Mouse (Mus musculus) cerebral cortex, adult 2 months (tissue): Measurements from ENCODE around the gene Fam162b.

Experiments used
- WGBS: fragments of 180-500 bp; shearing (Covaris S2); methylation state at CpG from one replicate; pipeline ENCODE4 v1.1.7; 2018; 5-methylcytosine and 5-hydroxymethylcytosine counted together

Fam162b gene

DNA sequence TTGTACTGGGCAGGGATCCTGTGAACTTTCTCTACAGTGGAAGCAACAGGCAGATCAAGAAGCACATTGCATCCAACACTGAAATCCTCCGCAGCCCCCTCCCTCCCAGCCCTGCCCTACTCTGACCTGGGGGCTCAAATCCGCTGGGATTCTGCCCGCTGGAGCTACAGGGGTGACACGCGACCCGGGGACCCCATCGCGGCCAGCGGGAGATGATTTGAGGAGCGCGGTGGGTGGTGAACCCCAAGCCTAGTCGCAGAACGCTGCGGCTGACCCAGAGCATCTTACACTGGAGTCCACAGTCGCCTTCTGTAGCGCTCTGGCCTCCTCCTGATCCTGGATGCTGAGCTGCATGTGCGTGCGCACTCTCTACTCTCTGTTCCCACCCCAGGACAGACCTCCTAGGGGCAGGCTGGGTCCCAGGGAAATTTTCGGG, at the start of gene Fam162b:
TSS of gene Fam162b (minus strand) at position 379 of the 436 bp plus-strand sequence.
- WGBS: 11% methylated on average over 19 of the region's 19 CpGs

DNA sequence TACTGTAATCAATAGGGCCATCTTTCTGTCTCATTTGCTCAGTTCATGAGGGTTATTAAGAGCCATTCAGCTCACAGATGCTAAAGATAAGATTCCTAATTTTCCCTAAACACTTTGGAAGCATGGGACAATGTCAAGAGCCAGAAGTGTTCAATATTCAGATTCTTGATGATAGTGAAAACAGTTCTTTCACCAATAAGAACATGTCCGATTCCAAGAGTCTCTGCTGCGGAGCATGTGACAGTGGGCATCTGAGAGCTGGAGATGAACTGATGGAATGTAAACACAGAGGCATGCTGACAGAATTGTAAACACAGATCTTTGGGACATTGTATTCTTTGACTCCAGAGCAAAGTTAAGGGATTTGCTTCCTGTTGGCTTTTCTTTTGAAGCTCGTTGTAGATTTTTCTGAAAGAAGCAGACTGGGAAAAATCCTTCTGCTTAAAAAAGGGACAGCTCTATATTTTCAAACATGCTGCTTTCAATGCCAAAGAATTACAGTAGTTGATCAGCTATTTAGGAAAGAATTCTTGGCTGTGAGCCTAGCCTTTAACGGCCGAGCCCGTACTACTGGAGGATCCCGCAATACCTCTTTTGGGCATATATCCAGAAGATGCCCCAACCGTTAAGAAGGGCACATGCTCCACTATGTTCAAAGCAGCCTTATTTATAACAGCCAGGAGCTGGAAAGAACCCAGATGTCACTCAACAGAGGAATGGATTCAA, 41.3 kb upstream of the Fam162b start, which contains the start of gene Gprc6a:
TSS of gene Gprc6a (minus strand) at position 51 of the 726 bp plus-strand sequence.
- WGBS: 20% methylated on average over 8 of the region's 8 CpGs

DNA sequence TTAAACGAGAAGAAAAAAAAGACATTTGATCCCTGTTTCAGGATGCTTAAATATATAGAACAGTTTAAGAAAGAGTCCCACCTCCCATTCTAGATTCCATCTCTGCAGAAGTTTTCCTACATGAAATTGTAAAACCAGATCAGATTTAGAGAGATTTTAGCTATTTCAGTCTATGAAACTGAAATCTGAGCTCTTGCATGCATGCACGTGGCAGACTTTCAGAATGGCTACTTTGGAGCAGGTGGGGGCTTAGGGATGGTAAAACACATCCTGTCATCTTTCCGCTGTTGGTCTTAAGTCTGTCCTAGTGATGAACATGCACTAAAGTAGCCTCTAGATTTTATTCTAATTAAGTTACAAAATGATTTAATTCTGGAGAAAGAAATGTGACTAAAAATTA, 30.9 kb upstream of the Fam162b start:
- WGBS: 62% methylated on average over 3 of the region's 3 CpGs

DNA sequence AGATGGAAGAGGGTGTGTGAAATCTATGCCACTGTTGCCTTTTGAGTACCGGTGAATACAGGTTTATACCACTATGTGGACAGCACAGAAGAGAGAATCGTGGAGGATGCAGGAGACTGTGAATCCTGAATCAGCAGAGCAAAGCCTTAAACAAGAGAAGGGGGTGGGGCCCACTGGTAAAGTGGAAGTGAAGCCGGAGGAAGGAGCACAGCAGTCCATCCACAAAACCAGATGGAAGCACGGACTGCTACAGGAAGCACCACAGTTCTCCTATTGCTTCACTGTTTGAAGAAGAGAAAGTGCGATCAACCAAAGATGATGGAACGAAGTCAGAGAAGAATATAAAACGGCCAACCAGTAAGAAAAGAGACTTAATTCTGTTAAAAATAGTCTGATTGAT, 29.8 kb upstream of the Fam162b start:
- 64% methylated on average over 7 of the region's 7 CpGs for WGBS

DNA sequence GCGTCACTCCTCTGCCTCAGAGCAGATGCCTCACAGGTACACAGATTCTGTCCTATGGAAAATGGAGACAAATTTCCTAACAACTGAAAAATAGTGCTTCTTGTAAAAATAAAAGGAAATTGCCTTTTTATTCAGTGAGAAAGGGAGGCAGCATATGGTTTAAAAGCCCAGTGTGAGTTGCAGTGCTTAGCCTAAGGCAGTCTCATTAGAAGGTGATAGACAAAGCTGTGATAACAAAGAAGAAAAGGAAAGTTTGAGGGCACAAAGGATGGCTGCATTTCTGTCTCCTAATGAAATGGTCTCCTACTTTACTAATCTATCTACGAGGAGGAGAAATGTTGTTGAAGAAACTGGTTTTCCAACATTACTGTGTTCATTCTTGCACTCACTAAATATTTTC, 28.2 kb upstream of the Fam162b start:
- 78% methylated on average over 2 of the region's 2 CpGs for WGBS

DNA sequence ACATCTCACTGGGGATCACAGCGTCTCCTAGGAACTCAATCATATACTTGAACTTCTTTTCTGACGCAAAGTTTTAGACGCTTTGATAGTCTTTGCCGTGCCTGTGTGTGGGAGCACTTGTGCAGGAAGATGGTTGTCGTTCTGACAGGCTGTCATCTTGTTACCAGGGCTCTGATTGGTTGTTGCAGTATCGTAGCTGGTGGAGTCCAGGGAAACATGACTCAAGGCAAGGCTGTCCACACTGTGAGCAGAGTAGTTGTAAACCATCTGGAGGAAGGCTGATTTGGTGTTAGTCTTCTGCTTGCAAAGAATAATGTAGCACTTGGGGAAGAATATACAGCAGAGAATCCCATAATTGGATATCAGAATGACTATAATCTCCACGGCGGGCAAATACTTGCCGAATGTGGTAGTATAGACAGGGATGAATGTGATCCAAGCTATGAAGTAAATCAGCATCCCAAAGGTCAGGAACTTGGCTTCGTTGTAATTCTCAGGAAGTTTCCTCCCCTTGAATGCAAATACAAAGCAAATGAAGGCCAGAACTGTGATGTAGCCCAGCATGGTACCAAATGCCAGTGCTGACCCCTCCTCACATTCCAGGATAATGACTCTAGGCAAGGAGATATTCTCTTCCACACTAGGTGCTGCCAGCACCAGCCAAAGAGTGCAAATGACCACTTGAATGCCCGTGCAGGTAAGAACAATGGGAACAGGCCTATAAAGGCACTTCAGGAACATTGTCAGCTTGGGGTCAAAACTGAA, 24.7 kb upstream of the Fam162b start:
- WGBS: 70% methylated on average over 11 of the region's 11 CpGs

DNA sequence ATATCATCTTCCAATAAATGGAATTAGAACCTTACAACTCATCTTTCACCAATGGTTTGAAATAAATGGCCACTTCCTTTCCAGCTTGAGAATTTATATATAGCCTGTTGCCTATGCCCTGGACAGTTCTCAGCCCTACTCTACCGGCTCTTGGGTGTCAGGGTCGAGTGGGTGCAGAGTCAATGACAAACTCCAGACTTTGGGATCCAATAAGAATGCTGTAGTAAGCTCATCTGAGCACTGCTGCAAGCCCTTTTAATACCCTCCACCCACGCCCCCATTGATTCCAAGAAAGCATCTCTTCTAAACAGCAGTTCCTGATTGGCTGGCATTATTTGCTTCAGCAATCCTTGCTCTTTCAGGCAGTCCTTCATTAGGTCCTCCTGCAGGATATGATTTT, 23.1 kb upstream of the Fam162b start:
- WGBS: 69% methylated on average over 3 of the region's 3 CpGs

DNA sequence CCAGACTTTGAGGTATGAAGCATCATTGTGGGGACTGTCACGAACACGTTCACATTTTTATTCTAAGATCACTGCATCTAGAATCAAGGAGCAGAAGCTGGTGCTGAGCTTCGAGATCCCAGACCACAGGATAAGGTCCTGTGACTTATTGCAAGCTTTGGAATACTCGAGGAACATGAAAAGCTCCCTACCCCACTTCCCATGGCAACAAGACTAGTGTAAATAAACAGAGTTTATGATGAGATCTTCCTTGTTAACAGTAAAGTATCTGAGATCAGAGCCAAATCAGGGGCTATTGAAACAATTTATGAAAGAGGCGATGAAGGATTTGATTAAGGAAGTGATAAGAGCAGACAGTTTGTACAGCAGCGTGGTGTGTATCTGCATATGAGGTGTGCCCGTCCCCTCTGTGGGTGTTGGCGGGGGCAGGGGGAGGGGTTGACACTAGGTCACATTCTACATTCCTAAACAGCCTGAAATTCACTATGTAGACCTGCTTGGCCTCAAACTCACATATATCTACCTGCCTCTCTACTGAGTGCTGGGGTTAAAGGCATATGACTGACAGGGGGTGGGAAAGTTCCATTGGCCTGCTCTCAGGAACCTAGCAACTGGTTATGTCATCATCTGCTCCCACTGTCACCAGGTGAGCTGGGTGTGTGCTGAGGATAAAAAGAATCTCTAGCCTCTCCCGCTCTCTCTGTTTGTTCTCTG, 21.8 kb upstream of the Fam162b start:
- WGBS: 81% methylated on average over 9 of the region's 9 CpGs

DNA sequence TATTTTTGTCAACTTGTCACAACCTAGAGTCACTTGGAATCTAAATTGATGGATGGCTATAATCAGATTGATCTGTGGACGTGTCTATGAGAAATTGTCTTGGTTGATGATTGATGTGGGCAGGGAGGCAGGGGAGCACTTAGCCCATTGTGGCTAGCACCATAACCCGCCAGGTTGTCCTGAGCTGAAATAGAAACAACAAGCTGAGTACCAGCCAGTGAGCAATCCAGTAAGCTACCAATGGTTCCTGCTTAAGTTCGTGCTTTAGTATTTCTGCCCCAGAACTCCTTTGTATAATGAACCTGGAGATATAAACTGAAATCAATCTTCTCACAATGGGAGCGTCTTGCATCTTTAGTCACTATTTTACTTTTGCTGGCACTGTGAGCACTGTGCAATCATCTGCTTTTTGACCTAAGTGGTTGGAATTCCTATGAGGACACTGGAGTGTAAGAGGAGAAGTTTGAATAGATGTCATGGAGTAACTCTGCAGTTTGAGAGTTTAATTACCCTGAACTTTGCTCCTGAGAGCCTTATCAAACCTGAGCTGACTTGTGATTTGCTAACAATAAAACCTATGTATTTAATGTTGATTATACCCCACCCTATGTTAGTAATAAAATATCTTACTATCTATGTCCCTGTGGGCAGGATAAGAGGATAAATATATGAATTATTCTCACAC, 19.6 kb upstream of the Fam162b start:
- WGBS: 84% methylated on average over 4 of the region's 4 CpGs

DNA sequence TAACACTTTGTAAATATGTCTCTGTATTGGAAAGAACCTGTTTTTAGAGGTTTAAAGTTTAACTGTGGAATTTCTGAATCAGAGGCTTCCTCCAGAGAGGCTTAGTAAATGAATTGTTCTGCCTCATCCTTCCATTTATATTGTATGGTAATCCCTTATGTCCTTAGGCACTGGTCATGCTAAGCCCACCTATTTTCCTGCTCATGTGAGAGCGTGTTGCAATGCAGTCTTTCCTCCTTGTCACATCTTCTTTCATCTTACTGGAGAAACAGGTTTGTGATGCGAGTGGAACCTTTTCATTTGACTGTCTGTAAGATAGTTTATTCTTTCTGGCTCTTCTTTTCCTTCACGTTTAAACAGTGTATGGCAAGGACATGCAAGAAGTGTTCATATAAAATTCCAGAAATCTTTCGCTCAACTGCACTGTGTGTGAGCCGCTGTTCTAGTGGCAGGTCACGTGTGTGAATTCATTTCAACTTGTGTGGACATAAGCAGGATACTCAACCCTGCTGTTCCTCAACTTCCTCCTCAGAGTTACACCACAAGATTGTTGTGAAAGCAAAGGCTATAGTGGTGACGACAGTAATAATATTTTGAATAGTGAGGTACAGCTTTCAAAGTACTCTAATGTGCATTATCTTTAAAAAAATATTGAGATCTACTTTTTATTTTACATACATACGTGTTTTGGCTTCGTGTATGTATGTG, 6.8 kb upstream of the Fam162b start:
- 86% methylated on average over 9 of the region's 9 CpGs for WGBS

DNA sequence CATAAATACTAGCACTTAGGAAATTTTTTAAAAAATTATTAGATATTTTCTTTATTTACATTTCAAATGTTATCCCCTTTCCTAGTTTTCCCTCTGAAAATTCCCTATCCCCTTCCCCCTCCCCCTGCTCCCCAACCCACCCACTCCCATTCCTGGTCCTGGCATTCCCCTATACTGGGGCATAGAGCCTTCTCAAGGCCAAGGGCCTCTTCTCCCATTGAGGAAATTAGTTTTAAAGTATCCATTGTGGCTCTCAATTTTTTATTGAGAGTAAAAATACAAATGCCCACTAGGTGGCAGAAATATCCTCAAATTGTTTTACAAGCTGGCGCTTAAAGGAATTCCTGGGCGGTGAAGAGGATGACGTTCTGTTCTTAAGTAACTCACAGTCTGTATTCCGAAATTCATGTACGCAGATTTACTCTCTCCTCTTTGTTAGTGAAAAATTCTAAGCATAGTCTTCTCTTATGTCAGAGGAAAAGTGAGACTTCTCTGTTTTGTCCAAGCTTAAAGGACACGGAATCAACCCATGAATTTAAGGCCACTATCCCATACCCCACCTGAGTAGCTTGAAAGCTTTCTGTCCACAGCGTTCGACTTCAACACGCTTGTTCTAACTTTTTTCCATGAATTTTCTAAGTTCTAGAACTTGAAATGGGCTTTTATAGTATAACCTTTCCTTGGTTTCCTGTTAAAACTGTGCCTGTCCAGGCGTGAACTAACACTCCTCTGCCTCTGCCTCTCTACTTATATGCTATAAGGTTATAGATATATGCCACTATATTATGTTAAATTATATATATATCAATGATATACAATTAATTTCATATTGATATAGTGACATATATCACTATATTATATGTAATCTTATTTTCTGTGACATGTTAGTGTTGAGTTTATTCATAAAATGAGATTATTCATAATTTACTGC, 4.9 kb upstream of the Fam162b start:
- WGBS: 36% methylated on average over 10 of the region's 10 CpGs

DNA sequence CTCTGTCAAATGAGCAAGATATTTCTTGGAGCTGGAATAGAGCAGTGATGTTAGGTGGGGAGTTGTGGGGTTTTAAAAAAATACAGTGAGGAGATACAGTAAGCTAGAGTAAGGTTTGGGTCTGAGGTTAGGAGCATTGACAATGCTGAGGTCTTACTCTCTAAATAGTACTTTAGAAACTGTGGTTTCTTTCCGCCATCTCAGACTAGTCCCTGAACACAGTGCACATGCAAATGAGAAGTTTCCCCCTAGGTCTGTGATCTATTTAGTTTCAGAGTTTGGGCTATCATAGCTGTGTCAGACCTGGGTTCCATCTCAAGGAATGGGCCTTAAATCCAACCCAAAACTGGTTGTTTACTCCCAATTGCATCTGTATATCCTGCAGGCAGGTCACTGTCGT, 1.3 kb upstream of the Fam162b start:
- WGBS: 91% methylated on average over 2 of the region's 2 CpGs

DNA sequence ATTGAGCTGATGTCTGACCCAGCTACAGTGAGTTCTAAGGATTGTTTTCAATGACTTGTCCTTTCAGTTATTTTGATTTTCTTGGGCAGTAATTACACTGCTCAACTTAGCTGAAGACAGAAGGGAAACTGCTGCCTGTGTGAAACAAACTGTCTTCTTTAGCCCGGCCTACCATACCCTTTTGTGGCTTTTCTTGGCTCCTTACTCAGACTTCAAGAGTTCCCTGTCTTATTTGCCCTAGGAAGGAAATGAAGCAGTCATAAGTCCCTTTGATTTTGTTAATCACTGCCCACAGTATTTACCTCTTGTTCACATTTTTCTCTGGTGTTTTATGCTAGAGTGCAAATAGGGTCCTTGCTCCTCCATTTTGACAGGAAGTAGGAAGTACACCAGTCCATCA, 5.9 kb downstream of the Fam162b start:
- WGBS: 42% methylated on average over 1 of the region's 1 CpGs

DNA sequence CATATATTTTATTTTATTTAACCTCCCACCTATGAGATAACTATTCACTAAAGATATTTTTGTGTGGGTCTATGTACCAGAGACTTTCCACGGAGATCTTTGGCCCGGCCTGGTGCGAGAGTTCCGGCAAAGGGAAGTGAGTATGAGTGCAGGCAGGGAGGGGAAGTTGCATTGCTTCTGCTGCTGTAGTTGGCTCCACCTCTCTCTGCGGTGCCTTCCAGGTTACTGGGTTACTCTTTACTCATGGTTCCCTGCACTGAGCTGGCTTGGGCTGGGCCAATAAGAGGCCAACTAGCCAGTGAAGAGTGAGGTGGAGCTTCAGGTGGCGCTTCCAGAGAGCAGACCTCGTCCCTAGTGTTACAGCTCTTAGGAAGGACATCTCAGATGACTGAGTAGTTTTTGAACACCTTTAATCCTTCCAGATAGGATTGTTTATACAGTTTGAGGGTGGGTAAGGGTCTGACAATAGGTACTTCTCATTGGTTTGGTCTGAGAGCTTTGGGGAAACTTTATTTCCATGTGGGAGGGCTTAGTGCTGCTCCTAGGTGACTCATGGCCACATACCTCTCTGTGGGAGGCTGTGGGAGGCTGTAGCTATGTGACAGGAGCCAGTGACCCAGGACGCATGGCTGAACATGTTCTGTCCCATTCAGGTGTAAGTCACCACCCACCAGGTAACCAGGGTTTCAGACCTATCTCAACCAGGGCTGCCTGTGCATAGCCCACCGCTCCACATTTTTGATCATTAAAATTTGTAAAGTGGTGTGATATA, 18.9 kb downstream of the Fam162b start:
- 84% methylated on average over 9 of the region's 9 CpGs for WGBS

DNA sequence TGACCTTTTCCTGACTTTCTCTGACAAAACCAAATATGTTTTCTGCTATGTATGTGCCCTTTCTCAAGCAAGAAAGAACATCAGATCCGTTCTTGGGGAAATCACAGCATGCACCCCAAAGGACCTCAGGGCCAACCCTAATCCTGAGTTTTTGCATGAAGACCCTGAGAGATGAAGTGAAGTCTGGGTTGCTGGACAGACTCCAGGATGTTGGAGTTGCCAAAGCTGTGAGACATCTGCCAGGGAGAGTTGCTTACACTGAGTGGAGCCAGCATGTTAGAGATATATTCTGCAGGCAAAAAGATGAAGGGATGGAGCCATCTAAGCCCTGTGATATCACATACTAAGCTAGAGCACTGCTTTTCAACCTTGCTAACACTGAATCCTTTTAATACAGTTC, 34.3 kb downstream of the Fam162b start:
- 83% methylated on average over 1 of the region's 1 CpGs for WGBS

DNA sequence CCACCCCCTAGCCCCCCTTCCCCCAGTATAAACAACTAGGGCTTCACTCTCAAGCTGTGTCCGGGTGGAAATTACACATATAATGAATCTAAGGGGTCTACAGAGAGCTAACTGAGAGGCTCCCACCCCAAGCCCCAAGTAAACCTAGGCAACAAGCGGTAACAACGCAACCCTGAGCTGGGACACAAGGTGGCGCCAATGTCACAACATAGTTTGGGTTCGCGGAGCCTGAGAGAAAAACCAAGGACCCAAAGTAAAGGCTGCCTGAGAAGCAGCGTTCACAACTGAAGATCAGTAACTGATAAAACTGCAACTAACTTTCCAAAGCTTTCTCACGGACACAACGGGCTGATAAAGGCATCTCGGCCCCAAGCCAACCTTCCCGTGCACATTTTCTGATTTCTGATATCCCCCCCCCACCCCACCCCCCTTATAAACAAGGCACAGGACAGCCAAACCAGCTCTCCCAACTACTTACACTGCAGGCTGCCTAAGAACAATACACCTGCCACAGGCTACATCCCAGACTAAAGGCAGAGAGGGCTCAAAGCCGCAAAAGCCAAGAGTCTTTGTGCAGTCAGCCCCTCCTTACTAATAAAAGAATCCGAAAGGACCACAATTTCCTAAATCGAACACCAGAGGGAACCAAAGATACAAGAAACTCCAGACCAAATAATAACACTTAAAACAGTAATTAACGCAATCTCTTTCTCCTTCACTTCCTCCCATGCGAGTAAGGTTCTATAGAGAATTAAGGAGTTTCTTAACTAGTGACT, 36.8 kb downstream of the Fam162b start:
- under 1% methylated on average over 16 of the region's 16 CpGs for WGBS
